In the genomic region with DNA sequence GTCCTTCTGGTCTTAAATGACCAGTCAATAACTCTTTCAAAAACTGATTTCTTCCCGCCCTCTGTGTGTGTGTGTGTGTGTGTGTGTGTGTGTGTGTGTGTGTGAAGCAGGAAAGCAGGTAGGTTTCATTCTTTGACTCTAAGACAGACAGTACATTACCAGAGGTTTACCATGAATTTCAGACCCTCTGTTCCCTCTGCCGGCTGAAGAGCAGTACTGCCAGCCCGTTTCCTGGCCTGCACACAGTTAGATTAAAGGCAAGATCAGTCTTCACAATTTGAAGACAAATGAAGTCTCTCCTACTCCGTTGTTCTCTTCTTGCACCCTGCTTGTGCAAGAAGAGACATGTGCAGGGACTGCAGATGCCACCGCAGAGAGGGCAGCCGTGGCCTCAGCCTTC, we compare ENCODE assay signal across 9 mouse cellular contexts.
DNase-seq lines count a peak whose midpoint lies in the region; ATAC-seq and TF ChIP-seq lines count a peak whose summit lies in the region.
"Had no signal": no experiment of that assay in that cellular context is flagged by ENCODE, and none has a peak within 500 bp of the region (broad histone marks: within the 10 kb centered on the region; RNA-seq: fewer than 3 reads in every experiment).

No protein-coding gene starts in this region.

- ATAC-seq in hindbrain, embryonic 11.5 days (ENCODE audit: low FRiP score), result 0 out of 2 replicates have a peak, but pooled peaks have one; percentile 45
- ATAC-seq in kidney, embryonic 14.5 days (ENCODE audit: low FRiP score, low TSS enrichment), result no peak

- H3K36me3 ChIP-seq in hindbrain, embryonic 11.5 days (ENCODE audit: control insufficient read depth, insufficient read depth, low read length), result no peaks in the 10 kb centered on the region
- H3K36me3 ChIP-seq in hindbrain, embryonic 10.5 days, result no peaks in the 10 kb centered on the region
- no peaks in the 10 kb centered on the region for H3K36me3 ChIP-seq in testis, adult 2 months (ENCODE audit: control insufficient read depth, insufficient read depth, low read length)
- no peaks in the 10 kb centered on the region for H3K36me3 ChIP-seq in kidney, embryonic 14.5 days (ENCODE audit: control insufficient read depth, insufficient read depth, low read length)
- H3K36me3 ChIP-seq: embryonic facial prominence, embryonic 15.5 days had no signal

- H3K4me1 ChIP-seq in hindbrain, embryonic 11.5 days (replicated peaks; ENCODE audit: control insufficient read depth, insufficient read depth, low read length), result no peaks in the 10 kb centered on the region
- no peaks in the 10 kb centered on the region for H3K4me1 ChIP-seq in hindbrain, embryonic 10.5 days (replicated peaks)
- H3K4me1 ChIP-seq in testis, adult 2 months (ENCODE audit: control insufficient read depth, insufficient read depth, low read length), result no peaks in the 10 kb centered on the region
- no peaks in the 10 kb centered on the region for H3K4me1 ChIP-seq in kidney, embryonic 14.5 days (ENCODE audit: control insufficient read depth, insufficient read depth, low read length)

- 76% methylated on average over 6 of the region's 6 CpGs for WGBS in hindbrain, embryonic 11.5 days
- 72% methylated on average over 6 of the region's 6 CpGs for WGBS in hindbrain, embryonic 10.5 days
- WGBS in kidney, embryonic 14.5 days, result 77% methylated on average over 6 of the region's 6 CpGs

- TF ChIP-seq CTCF in testis, adult 2 months (IDR thresholded peaks at IDR 0.05; ENCODE audit: control insufficient read depth, insufficient read depth, insufficient replicate concordance, low read depth, low read length), result peak; percentile 24; the same call in 1 of the 2 replicates

- DNase-seq in hindbrain, embryonic 11.5 days (ENCODE audit: low spot score), result no peak
- no peak for DNase-seq in hindbrain, embryonic 10.5 days (ENCODE audit: low spot score)
- no peak for DNase-seq in testis, postnatal 14 days (ENCODE audit: low spot score)
- peak; percentile 22 to 35 for DNase-seq in layer of hippocampus, postnatal 36 days
- no peak for DNase-seq in spleen, adult 12 weeks (ENCODE audit: low spot score)
- no peak for DNase-seq in lung, postnatal 10 days

- no peak overlapping the region for H3K4me3 ChIP-seq in hindbrain, embryonic 11.5 days (ENCODE audit: low read depth, low read length)
- H3K4me3 ChIP-seq in hindbrain, embryonic 10.5 days, result no peak overlapping the region
- no peak overlapping the region for H3K4me3 ChIP-seq in testis, adult 2 months (ENCODE audit: control insufficient read depth, low read depth, low read length)
- H3K4me3 ChIP-seq in kidney, embryonic 14.5 days (ENCODE audit: low read length), result no peak overlapping the region
- H3K4me3 ChIP-seq: embryonic facial prominence, embryonic 15.5 days had no signal

- H3K27me3 ChIP-seq in hindbrain, embryonic 11.5 days (ENCODE audit: control insufficient read depth, insufficient read depth, low read length), result no peaks in the 10 kb centered on the region
- no peaks in the 10 kb centered on the region for H3K27me3 ChIP-seq in hindbrain, embryonic 10.5 days (ENCODE audit: insufficient read depth, poor library complexity, severe bottlenecking)
- H3K27me3 ChIP-seq in testis, adult 2 months (ENCODE audit: control insufficient read depth, insufficient read depth, low read length), result no peaks in the 10 kb centered on the region
- no peaks in the 10 kb centered on the region for H3K27me3 ChIP-seq in kidney, embryonic 14.5 days (ENCODE audit: control insufficient read depth, insufficient read depth, low read length)
- H3K27me3 ChIP-seq: embryonic facial prominence, embryonic 15.5 days had no signal

- no peaks in the 10 kb centered on the region for H3K9me3 ChIP-seq in hindbrain, embryonic 11.5 days (ENCODE audit: control insufficient read depth, low read length)
- H3K9me3 ChIP-seq in hindbrain, embryonic 10.5 days, result no peaks in the 10 kb centered on the region
- H3K9me3 ChIP-seq in kidney, embryonic 14.5 days (ENCODE audit: control insufficient read depth, low read length), result no peaks in the 10 kb centered on the region
- H3K9me3 ChIP-seq: embryonic facial prominence, embryonic 15.5 days had no signal

- H3K4me2 ChIP-seq in hindbrain, embryonic 11.5 days (replicated peaks; ENCODE audit: low read depth, low read length), result no peak overlapping the region
- H3K4me2 ChIP-seq in kidney, embryonic 14.5 days (replicated peaks; ENCODE audit: low read depth, low read length), result no peak overlapping the region
- H3K4me2 ChIP-seq: embryonic facial prominence, embryonic 15.5 days had no signal

- TF ChIP-seq POLR2A in testis, adult 2 months (IDR thresholded peaks at IDR 0.05; ENCODE audit: control insufficient read depth, low read depth, low read length), result no peak

- H3K27ac ChIP-seq in hindbrain, embryonic 11.5 days (ENCODE audit: low read depth, low read length), result no peak overlapping the region
- H3K27ac ChIP-seq in hindbrain, embryonic 10.5 days, result no peak overlapping the region
- no peak overlapping the region for H3K27ac ChIP-seq in testis, adult 2 months (ENCODE audit: control insufficient read depth, insufficient read depth, low read depth, low read length)
- no peak overlapping the region for H3K27ac ChIP-seq in kidney, embryonic 14.5 days (ENCODE audit: low read depth, low read length)
- H3K27ac ChIP-seq: embryonic facial prominence, embryonic 15.5 days had no signal

- no peak overlapping the region for H3K9ac ChIP-seq in hindbrain, embryonic 11.5 days (ENCODE audit: low read depth, low read length)
- H3K9ac ChIP-seq in kidney, embryonic 14.5 days (ENCODE audit: low read depth, low read length), result no peak overlapping the region
- H3K9ac ChIP-seq: embryonic facial prominence, embryonic 15.5 days had no signal

Comparison
In these comparisons a context has a peak if more than half of its experiments do, and no peak if none do; other contexts are left out.
1. DNase-seq: peak in layer of hippocampus, postnatal 36 days (2 of 2); none in hindbrain, embryonic 11.5 days (single experiment), hindbrain, embryonic 10.5 days (single experiment), testis, postnatal 14 days (single experiment), spleen, adult 12 weeks (single experiment) and lung, postnatal 10 days (single experiment).